Mouse (Mus musculus) CH12.LX (cell line): ENCODE data around the gene F2r. TPM values are rescaled to one million over a fixed set of nuclear protein-coding genes. Genes with fewer than 3 reads are reported as not detected.

ENCODE experiments used
- DNase-seq: peaks from one replicate; pipeline ENCODE4 v3.0.0-alpha.2; 2013; ENCODE audit errors: extremely low read depth
- H3K27ac ChIP-seq: 2 replicates; pipeline ENCODE4 v1.5.1; 2012; ENCODE audit warnings: low read depth, mild to moderate bottlenecking, control low read depth, moderate library complexity; ENCODE audit not compliant: insufficient read depth
- H3K27me3 ChIP-seq: replicated peaks from 2 replicates; pipeline ENCODE3; 2012; ENCODE audit warnings: inconsistent platforms
- H3K36me3 ChIP-seq, 2 experiments: replicated peaks in 1 of 2; 2 replicates each; pipeline versions ENCODE3 to v1.6.1; 2012; ENCODE audit warnings: inconsistent platforms in 1 of 2, low read length in 1 of 2, mild to moderate bottlenecking in 1 of 2, mixed read lengths in 1 of 2, moderate library complexity in 1 of 2; ENCODE audit not compliant: control insufficient read depth in 1 of 2, insufficient read depth in 1 of 2
- H3K4me1 ChIP-seq, 2 experiments: 2 replicates each; pipeline ENCODE4 v1.6.1; 2012; ENCODE audit warnings: inconsistent platforms in 1 of 2, moderate library complexity in 1 of 2; ENCODE audit not compliant: insufficient read depth in 2 of 2, control insufficient read depth in 1 of 2
- H3K4me2 ChIP-seq: 2 replicates; pipeline ENCODE4 v1.6.1; 2012; ENCODE audit warnings: low read depth, mild to moderate bottlenecking, control low read depth; ENCODE audit not compliant: poor library complexity, insufficient read depth, severe bottlenecking
- H3K4me3 ChIP-seq, 3 experiments: fragments of 150-350 bp in 1 of 3; sonication (generic) in 1 of 3; replicated peaks in 1 of 3; 2 replicates each; pipeline versions ENCODE3 to v1.5.1; 2011 to 2012; ENCODE audit warnings: low read depth in 2 of 3, low read length in 2 of 3, mild to moderate bottlenecking in 2 of 3, moderate library complexity in 2 of 3, control low read depth in 1 of 3, improper control_type of control experiment in 1 of 3, inconsistent platforms in 1 of 3, mixed read lengths in 1 of 3; ENCODE audit not compliant: poor library complexity in 1 of 3
- H3K79me2 ChIP-seq: replicated peaks from 2 replicates; pipeline ENCODE4 v1.6.1; 2012; ENCODE audit warnings: mild to moderate bottlenecking, moderate library complexity; ENCODE audit not compliant: control insufficient read depth, poor library complexity, insufficient read depth, severe bottlenecking; ENCODE audit errors: extremely low read depth
- H3K9ac ChIP-seq: 2 replicates; pipeline ENCODE4 v1.6.1; 2012; ENCODE audit warnings: low read depth, mild to moderate bottlenecking, control low read depth, moderate library complexity; ENCODE audit not compliant: insufficient read depth
- H3K9me3 ChIP-seq: replicated peaks from 2 replicates; pipeline ENCODE3; 2012; ENCODE audit warnings: low read length, inconsistent platforms, mixed read lengths
- CHD1 ChIP-seq: IDR thresholded peaks from 2 replicates; pipeline ENCODE4 v1.6.1; 2012; ENCODE audit warnings: low read depth, low read length, improper control_type of control experiment, inconsistent platforms
- E2F4 ChIP-seq: IDR thresholded peaks from 2 replicates; pipeline ENCODE4 v1.6.1; 2011; ENCODE audit warnings: low read depth, low read length, improper control_type of control experiment; ENCODE audit not compliant: insufficient replicate concordance
- ELF1 ChIP-seq: IDR thresholded peaks from 2 replicates; pipeline ENCODE4 v1.6.1; 2014; ENCODE audit warnings: low read depth, mild to moderate bottlenecking, inconsistent platforms, low read length, improper control_type of control experiment
- ETS1 ChIP-seq: conservative IDR thresholded peaks from 2 replicates; pipeline ENCODE4 v1.6.1; 2012; ENCODE audit warnings: low read depth, mild to moderate bottlenecking, inconsistent platforms, low read length, improper control_type of control experiment, moderate library complexity
- HCFC1 ChIP-seq: IDR thresholded peaks from 2 replicates; pipeline ENCODE4 v1.6.1; 2012; ENCODE audit warnings: low read depth, mild to moderate bottlenecking, inconsistent platforms, low read length, improper control_type of control experiment
- JUN ChIP-seq: IDR thresholded peaks from 2 replicates; pipeline ENCODE4 v1.6.1; 2011; ENCODE audit warnings: low read depth, mild to moderate bottlenecking, low read length, improper control_type of control experiment, moderate library complexity; ENCODE audit not compliant: insufficient read depth
- JUND ChIP-seq: conservative IDR thresholded peaks from 2 replicates; pipeline ENCODE4 v1.6.1; 2011; ENCODE audit warnings: low read depth, low read length, improper control_type of control experiment
- KAT2A ChIP-seq: IDR thresholded peaks from 2 replicates; pipeline ENCODE4 v1.6.1; 2012; ENCODE audit warnings: low read length, improper control_type of control experiment, inconsistent platforms; ENCODE audit not compliant: insufficient replicate concordance
- MAX ChIP-seq: IDR thresholded peaks from 2 replicates; pipeline ENCODE4 v1.6.1; 2011; ENCODE audit warnings: low read length, improper control_type of control experiment
- MAZ ChIP-seq: IDR thresholded peaks from 2 replicates; pipeline ENCODE4 v1.6.1; 2012; ENCODE audit warnings: low read depth, mild to moderate bottlenecking, inconsistent platforms, low read length, improper control_type of control experiment, moderate library complexity
- MEF2A ChIP-seq: IDR thresholded peaks from 2 replicates; pipeline ENCODE4 v1.6.1; 2014; ENCODE audit warnings: low read depth, mild to moderate bottlenecking, inconsistent platforms, low read length, improper control_type of control experiment, borderline replicate concordance
- NELFE ChIP-seq: IDR thresholded peaks from 2 replicates; pipeline ENCODE4 v1.6.1; 2011; ENCODE audit warnings: low read depth, low read length, improper control_type of control experiment
- PAX5 ChIP-seq: IDR thresholded peaks from 2 replicates; pipeline ENCODE4 v1.6.1; 2012; ENCODE audit warnings: low read length, inconsistent platforms, mixed read lengths
- POLR2A ChIP-seq: IDR thresholded peaks from 2 replicates; pipeline ENCODE4 v1.6.1; 2011; ENCODE audit warnings: low read depth, mild to moderate bottlenecking, improper control_type of control experiment, low read length
- POLR2AphosphoS2 ChIP-seq: IDR thresholded peaks from 2 replicates; pipeline ENCODE4 v1.6.1; 2011; ENCODE audit warnings: low read depth, low read length, improper control_type of control experiment
- RAD21 ChIP-seq: IDR thresholded peaks from 2 replicates; pipeline ENCODE4 v1.6.1; 2011; ENCODE audit warnings: low read depth, mild to moderate bottlenecking, low read length, improper control_type of control experiment, moderate library complexity
- TBP ChIP-seq: conservative IDR thresholded peaks from 2 replicates; pipeline ENCODE4 v1.6.1; 2011; ENCODE audit warnings: low read depth, low read length, improper control_type of control experiment
- TCF12 ChIP-seq: IDR thresholded peaks from 2 replicates; pipeline ENCODE4 v1.6.1; 2014; ENCODE audit warnings: low read depth, mild to moderate bottlenecking, inconsistent platforms, low read length, improper control_type of control experiment
- UBTF ChIP-seq: IDR thresholded peaks from 2 replicates; pipeline ENCODE4 v1.6.1; 2012; ENCODE audit warnings: low read depth, mild to moderate bottlenecking, inconsistent platforms, low read length, improper control_type of control experiment, moderate library complexity
- ZMIZ1 ChIP-seq: IDR thresholded peaks from 2 replicates; pipeline ENCODE4 v1.6.1; 2012; ENCODE audit warnings: low read depth, mild to moderate bottlenecking, inconsistent platforms, low read length, improper control_type of control experiment
- ZNF384 ChIP-seq: IDR thresholded peaks from 2 replicates; pipeline ENCODE4 v1.6.1; 2012; ENCODE audit warnings: low read depth, low read length, improper control_type of control experiment, inconsistent platforms
- dilution Hi-C: fragments of 300-500 bp; cut with MboI; formaldehyde crosslinking; loops from 2 replicates; pipeline ENCODE4 v1.14.3; 2020; ENCODE audit warnings: low sequenced_read_pairs; ENCODE audit not compliant: extremely low pct_unique_long_range_greater_than_20kb, extremely low pct_ligation_motif_present
- in situ Hi-C: fragments of 300-500 bp; cut with MboI; formaldehyde crosslinking; loops from 3 replicates; pipeline ENCODE4 v1.14.3; 2019; ENCODE audit warnings: low sequenced_read_pairs, low pct_ligation_motif_present, low pct_unique_long_range_greater_than_20kb, mixed read lengths
- polyA plus RNA-seq: library from polyadenylated mRNA; unstranded; fragments of >175 nt; gene quantifications from 2 replicates; pipeline ENCODE4 v1.2.1, GENCODE M21; 2012; ENCODE audit warnings: low read depth; ENCODE audit not compliant: insufficient read length
- total RNA-seq, 2 experiments: library from RNA; depleted of rRNA; stranded (reverse); fragments of 300-350 nt in 1 of 2; fragments of >200 nt in 1 of 2; gene quantifications; 2 replicates each; pipeline ENCODE4 v1.2.3; 2012 to 2014

The F2r gene
- total and polyA plus RNA-seq, 3 experiments, result 0.17 to 0.30 (median 0.28) TPM

- TF ChIP-seq E2F4, result no peak
- no peak for TF ChIP-seq PAX5
- no peak for TF ChIP-seq HCFC1
- TF ChIP-seq NELFE, result no peak
- TF ChIP-seq JUND, result no peak
- no peak for TF ChIP-seq JUN
- no peak for TF ChIP-seq ZNF384
- TF ChIP-seq CHD1, result no peak
- TF ChIP-seq ETS1, result no peak
- TF ChIP-seq TBP, result no peak
- TF ChIP-seq POLR2A, result no peak
- no peak for TF ChIP-seq KAT2A
- no peak for TF ChIP-seq ELF1
- no peak for TF ChIP-seq MEF2A
- no peak for TF ChIP-seq MAX
- no peak for TF ChIP-seq UBTF
- no peak overlapping the region for H3K27ac ChIP-seq
- dilution Hi-C loops, result no loop called here
- H3K79me2 ChIP-seq, result no peaks in the 10 kb centered on the region
- H3K9ac ChIP-seq, result no peak overlapping the region
- no peaks in the 10 kb centered on the region for H3K9me3 ChIP-seq
- H3K36me3 ChIP-seq, result no peaks in the 10 kb centered on the region
- in situ Hi-C loops, result no loop called here
- H3K27me3 ChIP-seq, result peaks cover 47% of the 10 kb centered on the region
- no peak overlapping the region for H3K4me3 ChIP-seq
- no peak overlapping the region for H3K4me2 ChIP-seq
- H3K4me1 ChIP-seq, result peaks cover 0 to 8% of the 10 kb centered on the region in 2 experiments; a peak in 2 of 4 replicates
- DNase-seq, result no peak
Measured at GRCm38 (mm10) chr13:95621563-95621962, 3.3 kb upstream of the F2r start.

GRCm38 (mm10) chr13:95618859-95619258, 572 bp upstream of the F2r start:
- Histone ChIP-seq H3K36me3 (no peaks in the 10 kb centered on the region), H3K4me3 (no peak overlapping the region), H3K27ac (no peak overlapping the region), H3K4me1 (peaks cover 0 to 8% of the 10 kb centered on the region in 2 experiments; a peak in 2 of 4 replicates), H3K4me2 (peak overlapping the region; percentile 86), H3K27me3 (peaks cover 65% of the 10 kb centered on the region), H3K9ac (no peak overlapping the region), H3K79me2 (no peaks in the 10 kb centered on the region), H3K9me3 (no peaks in the 10 kb centered on the region)
- dilution Hi-C loops, result no loop called here
- no peak for TF ChIP-seq TCF12
- no peak for TF ChIP-seq HCFC1
- TF ChIP-seq MEF2A, result no peak
- no peak for TF ChIP-seq KAT2A
- no peak for TF ChIP-seq JUND
- no peak for TF ChIP-seq MAZ
- TF ChIP-seq RAD21, result no peak
- no peak for TF ChIP-seq NELFE
- TF ChIP-seq POLR2A, result no peak
- no peak for TF ChIP-seq ZMIZ1
- TF ChIP-seq POLR2AphosphoS2, result no peak
- DNase-seq, result no peak
- in situ Hi-C loops, result no loop called here
